Mouse (Mus musculus): Measurements from ENCODE around the gene Pid1. TPM values are rescaled to one million over a fixed set of nuclear protein-coding genes. Genes with fewer than 3 reads are reported as not detected.

Gene Pid1
- polyA plus RNA-seq, 2 experiments = 5.4 to 12.3 TPM

GRCm38 (mm10) chr1:84203494-84203893 lies 160.5 kb downstream of the Pid1 start:
- TF ChIP-seq EP300 (IDR thresholded peaks at IDR 0.05; ENCODE audit: low read depth) (no peak), CTCF (IDR thresholded peaks at IDR 0.05; ENCODE audit: low read depth) (no peak)
- Histone ChIP-seq H3K4me2 (ENCODE audit: low read depth) (no peak overlapping the region), H3K27ac (no peak overlapping the region), H3K9ac (replicated peaks) (no peak overlapping the region), H3K4me3 (ENCODE audit: insufficient read depth in 1 of 2, low read depth in 2 of 2, low read length in 2 of 2) (no peak overlapping the region), H3K27me3 (ENCODE audit: control insufficient read depth, insufficient read depth, low read length) (no peaks in the 10 kb centered on the region), H3K4me1 (replicated peaks; ENCODE audit: control insufficient read depth in 2 of 2, insufficient read depth in 2 of 2, low read length in 1 of 2) (no peaks in the 10 kb centered on the region), H3K9me3 (ENCODE audit: control insufficient read depth, low read length) (no peaks in the 10 kb centered on the region), H3K36me3 (replicated peaks; ENCODE audit: control insufficient read depth, insufficient read depth, low read depth) (no peaks in the 10 kb centered on the region)
- ATAC-seq (ENCODE audit: insufficient read depth) (no peak), DNase-seq (ENCODE audit: low read depth in 3 of 3, low spot score in 3 of 3) (no peak)
- 48% methylated on average over 4 of the region's 4 CpGs for WGBS (ENCODE audit: insufficient replicate concordance)

GRCm38 (mm10) chr1:84199890-84200289 lies 164.1 kb downstream of the Pid1 start:
- DNase-seq (ENCODE audit: low read depth in 3 of 3, low spot score in 3 of 3) = no peak
- 20% methylated on average over 2 of the region's 2 CpGs for WGBS (ENCODE audit: insufficient replicate concordance)
- no peak for ATAC-seq (ENCODE audit: insufficient read depth)

GRCm38 (mm10) chr1:84198887-84199286 lies 165.1 kb downstream of the Pid1 start:
- H3K27me3 ChIP-seq (ENCODE audit: control insufficient read depth, insufficient read depth, low read length) = no peaks in the 10 kb centered on the region
- H3K27ac ChIP-seq = no peak overlapping the region
- no peak overlapping the region for H3K4me2 ChIP-seq (ENCODE audit: low read depth)
- H3K9me3 ChIP-seq (ENCODE audit: control insufficient read depth, low read length) = no peaks in the 10 kb centered on the region
- DNase-seq (ENCODE audit: low read depth in 3 of 3, low spot score in 3 of 3) = no peak
- H3K9ac ChIP-seq (replicated peaks) = no peak overlapping the region
- WGBS (ENCODE audit: insufficient replicate concordance) = 41% methylated on average over 2 of the region's 2 CpGs
- TF ChIP-seq CTCF (IDR thresholded peaks at IDR 0.05; ENCODE audit: low read depth) (no peak), EP300 (IDR thresholded peaks at IDR 0.05; ENCODE audit: low read depth) (no peak)
- no peaks in the 10 kb centered on the region for H3K4me1 ChIP-seq (replicated peaks; ENCODE audit: control insufficient read depth in 2 of 2, insufficient read depth in 2 of 2, low read length in 1 of 2)
- H3K36me3 ChIP-seq (replicated peaks; ENCODE audit: control insufficient read depth, insufficient read depth, low read depth) = no peaks in the 10 kb centered on the region
- no peak overlapping the region for H3K4me3 ChIP-seq (ENCODE audit: insufficient read depth in 1 of 2, low read depth in 2 of 2, low read length in 2 of 2)
- no peak for ATAC-seq (ENCODE audit: insufficient read depth)

More at GRCm38 (mm10) chr1:84199890-84200289, 164.1 kb downstream of the Pid1 start:
- Histone ChIP-seq H3K27ac (no peak overlapping the region), H3K4me2 (ENCODE audit: low read depth) (no peak overlapping the region), H3K4me3 (ENCODE audit: insufficient read depth in 1 of 2, low read depth in 2 of 2, low read length in 2 of 2) (no peak overlapping the region), H3K9me3 (ENCODE audit: control insufficient read depth, low read length) (no peaks in the 10 kb centered on the region), H3K27me3 (ENCODE audit: control insufficient read depth, insufficient read depth, low read length) (no peaks in the 10 kb centered on the region), H3K36me3 (replicated peaks; ENCODE audit: control insufficient read depth, insufficient read depth, low read depth) (no peaks in the 10 kb centered on the region), H3K9ac (replicated peaks) (no peak overlapping the region), H3K4me1 (replicated peaks; ENCODE audit: control insufficient read depth in 2 of 2, insufficient read depth in 2 of 2, low read length in 1 of 2) (no peaks in the 10 kb centered on the region)
- TF ChIP-seq EP300 (IDR thresholded peaks at IDR 0.05; ENCODE audit: low read depth) (no peak), CTCF (IDR thresholded peaks at IDR 0.05; ENCODE audit: low read depth) (no peak)

GRCm38 (mm10) chr1:84192167-84192566 lies 171.8 kb downstream of the Pid1 start:
- DNase-seq (ENCODE audit: low read depth in 3 of 3, low spot score in 3 of 3) (no peak), ATAC-seq (ENCODE audit: insufficient read depth) (no peak)
- Histone ChIP-seq H3K9ac (replicated peaks) (no peak overlapping the region), H3K36me3 (replicated peaks; ENCODE audit: control insufficient read depth, insufficient read depth, low read depth) (no peaks in the 10 kb centered on the region), H3K4me1 (replicated peaks; ENCODE audit: control insufficient read depth in 2 of 2, insufficient read depth in 2 of 2, low read length in 1 of 2) (no peaks in the 10 kb centered on the region), H3K27me3 (ENCODE audit: control insufficient read depth, insufficient read depth, low read length) (no peaks in the 10 kb centered on the region), H3K4me3 (ENCODE audit: insufficient read depth in 1 of 2, low read depth in 2 of 2, low read length in 2 of 2) (no peak overlapping the region), H3K4me2 (ENCODE audit: low read depth) (no peak overlapping the region), H3K27ac (no peak overlapping the region), H3K9me3 (ENCODE audit: control insufficient read depth, low read length) (no peaks in the 10 kb centered on the region)
- no peak for TF ChIP-seq CTCF (IDR thresholded peaks at IDR 0.05; ENCODE audit: low read depth)
- no peak for TF ChIP-seq EP300 (IDR thresholded peaks at IDR 0.05; ENCODE audit: low read depth)

GRCm38 (mm10) chr1:84189446-84189845 lies 174.5 kb downstream of the Pid1 start:
- TF ChIP-seq CTCF (IDR thresholded peaks at IDR 0.05; ENCODE audit: low read depth) (no peak), EP300 (IDR thresholded peaks at IDR 0.05; ENCODE audit: low read depth) (no peak)

More at GRCm38 (mm10) chr1:84189446-84189845, 174.5 kb downstream of the Pid1 start:
- Histone ChIP-seq H3K27me3 (ENCODE audit: control insufficient read depth, insufficient read depth, low read length) (no peaks in the 10 kb centered on the region), H3K4me3 (ENCODE audit: insufficient read depth in 1 of 2, low read depth in 2 of 2, low read length in 2 of 2) (no peak overlapping the region), H3K9ac (replicated peaks) (no peak overlapping the region), H3K4me1 (replicated peaks; ENCODE audit: control insufficient read depth in 2 of 2, insufficient read depth in 2 of 2, low read length in 1 of 2) (no peaks in the 10 kb centered on the region), H3K4me2 (ENCODE audit: low read depth) (no peak overlapping the region), H3K9me3 (ENCODE audit: control insufficient read depth, low read length) (no peaks in the 10 kb centered on the region), H3K36me3 (replicated peaks; ENCODE audit: control insufficient read depth, insufficient read depth, low read depth) (no peaks in the 10 kb centered on the region), H3K27ac (no peak overlapping the region)
- DNase-seq (ENCODE audit: low read depth in 3 of 3, low spot score in 3 of 3) (no peak), ATAC-seq (ENCODE audit: insufficient read depth) (no peak)
- WGBS (ENCODE audit: insufficient replicate concordance) = 51% methylated on average over 5 of the region's 5 CpGs
